Comparison of ENCODE assay signal across 11 mouse cellular contexts in genomic region chr14:121368108-121368705, GRCm38 (mm10). TPM values are rescaled to one million over a fixed set of nuclear protein-coding genes. Genes with fewer than 3 reads are reported as not detected.
DNase-seq lines count a peak whose midpoint lies in the region; ATAC-seq and TF ChIP-seq lines count a peak whose summit lies in the region.
"Had no signal": no experiment of that assay in that cellular context is flagged by ENCODE, and none has a peak within 500 bp of the region (broad histone marks: within the 10 kb centered on the region; RNA-seq: fewer than 3 reads in every experiment).

No protein-coding gene starts in this region.

- H3K27me3 ChIP-seq in lung, embryonic 15.5 days = no peaks in the 10 kb centered on the region
- H3K27me3 ChIP-seq: forebrain, embryonic 15.5 days had no signal

- peak; percentile 27; the same call in 1 of the 2 replicates for ATAC-seq in lung, embryonic 15.5 days (ENCODE audit: borderline replicate concordance, extremely low read depth, low FRiP score, low TSS enrichment)
- ATAC-seq in megakaryocyte-erythroid progenitor cell, adult 5-6 weeks (replicated peaks; ENCODE audit: low FRiP score, low TSS enrichment, poor library complexity, severe bottlenecking) = peak; percentile 32
- ATAC-seq: forebrain, embryonic 15.5 days; hindbrain, embryonic 16.5 days had no signal

- H3K9me3 ChIP-seq in lung, embryonic 15.5 days = no peaks in the 10 kb centered on the region
- H3K9me3 ChIP-seq: forebrain, embryonic 15.5 days had no signal

- H3K9ac ChIP-seq in lung, embryonic 15.5 days = no peak overlapping the region
- H3K9ac ChIP-seq: forebrain, embryonic 15.5 days had no signal

- 51% methylated on average over 4 of the region's 4 CpGs for WGBS in lung, embryonic 15.5 days

- H3K36me3 ChIP-seq in lung, embryonic 15.5 days = no peaks in the 10 kb centered on the region
- H3K36me3 ChIP-seq: forebrain, embryonic 15.5 days had no signal

- H3K4me3 ChIP-seq in gastrocnemius, adult 2 months = no peak overlapping the region
- H3K4me3 ChIP-seq in lung, embryonic 15.5 days = no peak overlapping the region
- H3K4me3 ChIP-seq: forebrain, embryonic 15.5 days had no signal

- H3K27ac ChIP-seq in gastrocnemius, adult 2 months = peak overlapping the region; percentile 63
- peak overlapping the region; percentile 38 for H3K27ac ChIP-seq in lung, embryonic 15.5 days
- H3K27ac ChIP-seq: forebrain, embryonic 15.5 days had no signal

- intact Hi-C loops in gastrocnemius, adult 2 months (cut with DNase I) = no loop called here

- DNase-seq in gastrocnemius, adult 2 months = no peak
- DNase-seq in gastrocnemius, postnatal 25 days = no peak
- no peak for DNase-seq in lung, adult 18-20 months
- DNase-seq in induced T-regulatory cell, adult 2 months (ENCODE audit: low read depth) = peak; percentile 47
- DNase-seq in ovary, adult 18-20 months (ENCODE audit: low spot score) = no peak
- no peak for DNase-seq in left cerebral cortex, adult 8-10 months (ENCODE audit: low spot score in 2 of 2)
- DNase-seq: right cerebral cortex, postnatal 14 days had no signal

- peaks cover 73% of the 10 kb centered on the region for H3K4me1 ChIP-seq in lung, embryonic 15.5 days

- no peak for TF ChIP-seq CTCF in gastrocnemius, adult 2 months (IDR thresholded peaks at IDR 0.05)

- H3K4me2 ChIP-seq in lung, embryonic 15.5 days = no peak overlapping the region
- H3K4me2 ChIP-seq: forebrain, embryonic 15.5 days had no signal

RNA-seq across cellular contexts. Expression of gene Stk24, which starts 11.6 kb away (rescaled TPM):
- total RNA-seq in gastrocnemius, adult 2 months (2021) = 10 to 100 TPM; 29.7 to 40.0 TPM
- total RNA-seq in gastrocnemius, postnatal 25 days (2021) = 10 to 100 TPM; 25.5 to 28.1 TPM
- 40.3 and 40.6 TPM in 2 replicates for polyA plus RNA-seq in lung, embryonic 15.5 days (2015; fragmentation: Nextera tagmentation; extraction: Ambion mirVana)
- total RNA-seq in megakaryocyte-erythroid progenitor cell, adult 5-6 weeks (2014; fragmentation: Nextera tagmentation) = 117 and 138 TPM in 2 replicates
- 81.3 and 102 TPM in 2 replicates for total RNA-seq in megakaryocyte-erythroid progenitor cell, adult 5-6 weeks (2017)
- total RNA-seq in left cerebral cortex, adult 8-10 months (2022) = 10 to 100 TPM; 62.3 to 71.6 (median 64.9) TPM
